Mouse (Mus musculus): ENCODE measurements around the gene 4930579F01Rik. TPM values are rescaled to one million over a fixed set of nuclear protein-coding genes. Genes with fewer than 3 reads are reported as not detected.
"Not testable (repeated sequence)": the region's sequence is repeated elsewhere in the genome, so short reads cannot be mapped to it uniquely, and the experiment has no call there.

Gene 4930579F01Rik
- polyA plus RNA-seq, 1 experiment from 2014 or later = not detected

- peaks cover 4% of the 10 kb centered on the region; the same call in 1 of the 2 replicates for H3K4me1 ChIP-seq (ENCODE audit: insufficient read depth, low read depth, low read length)
- no peak for DNase-seq (ENCODE audit: low spot score)
- H3K4me2 ChIP-seq (replicated peaks; ENCODE audit: low read depth, low read length) = no peak overlapping the region
- no peaks in the 10 kb centered on the region for H3K27me3 ChIP-seq (replicated peaks; ENCODE audit: insufficient read depth, low read length)
- no peak for ATAC-seq
- no peaks in the 10 kb centered on the region for H3K36me3 ChIP-seq (ENCODE audit: insufficient read depth, low read length)
- no peak for TF ChIP-seq CTCF (IDR thresholded peaks at IDR 0.05)
- TF ChIP-seq EP300 (IDR thresholded peaks at IDR 0.05) = no peak
- no peaks in the 10 kb centered on the region for H3K9me3 ChIP-seq (ENCODE audit: low read length)
- H3K27ac ChIP-seq (ENCODE audit: low read length) = no peak overlapping the region
- 85% methylated on average over 6 of the region's 6 CpGs for WGBS
- H3K4me3 ChIP-seq (ENCODE audit: low read depth, low read length) = no peak overlapping the region
- H3K9ac ChIP-seq (replicated peaks; ENCODE audit: low read depth) = no peak overlapping the region
Measured at GRCm38 (mm10) chr3:138139663-138140062, 54.0 kb downstream of the 4930579F01Rik start.

GRCm38 (mm10) chr3:138138146-138138545, 55.5 kb downstream of the 4930579F01Rik start:
- H3K4me3 ChIP-seq (ENCODE audit: low read depth, low read length); H3K4me1 ChIP-seq (ENCODE audit: insufficient read depth, low read depth, low read length); ATAC-seq; H3K9ac ChIP-seq (replicated peaks; ENCODE audit: low read depth); H3K4me2 ChIP-seq (replicated peaks; ENCODE audit: low read depth, low read length); H3K9me3 ChIP-seq (ENCODE audit: low read length); H3K36me3 ChIP-seq (ENCODE audit: insufficient read depth, low read length); H3K27ac ChIP-seq (ENCODE audit: low read length); DNase-seq (ENCODE audit: low spot score); H3K27me3 ChIP-seq (replicated peaks; ENCODE audit: insufficient read depth, low read length): not testable (repeated sequence)
- WGBS = 95% methylated on average over 13 of the region's 13 CpGs

- WGBS = 79% methylated on average over 1 of the region's 1 CpGs
- TF ChIP-seq CTCF (IDR thresholded peaks at IDR 0.05) (no peak), EP300 (IDR thresholded peaks at IDR 0.05) (no peak)
- no peaks in the 10 kb centered on the region for H3K4me1 ChIP-seq (ENCODE audit: insufficient read depth, low read depth, low read length)
- ATAC-seq = no peak
- no peak overlapping the region for H3K9ac ChIP-seq (replicated peaks; ENCODE audit: low read depth)
- H3K4me2 ChIP-seq (replicated peaks; ENCODE audit: low read depth, low read length) = no peak overlapping the region
- H3K27ac ChIP-seq (ENCODE audit: low read length) = no peak overlapping the region
- H3K36me3 ChIP-seq (ENCODE audit: insufficient read depth, low read length) = no peaks in the 10 kb centered on the region
- H3K27me3 ChIP-seq (replicated peaks; ENCODE audit: insufficient read depth, low read length) = no peaks in the 10 kb centered on the region
- no peak for DNase-seq (ENCODE audit: low spot score)
- no peak overlapping the region for H3K4me3 ChIP-seq (ENCODE audit: low read depth, low read length)
- no peaks in the 10 kb centered on the region for H3K9me3 ChIP-seq (ENCODE audit: low read length)
Measured at GRCm38 (mm10) chr3:138134528-138134927, 59.1 kb downstream of the 4930579F01Rik start.

- DNase-seq (ENCODE audit: low spot score) (no peak), ATAC-seq (no peak)
- Histone ChIP-seq H3K4me3 (ENCODE audit: low read depth, low read length) (no peak overlapping the region), H3K9me3 (ENCODE audit: low read length) (no peaks in the 10 kb centered on the region), H3K4me1 (ENCODE audit: insufficient read depth, low read depth, low read length) (no peaks in the 10 kb centered on the region), H3K27ac (ENCODE audit: low read length) (no peak overlapping the region), H3K9ac (replicated peaks; ENCODE audit: low read depth) (no peak overlapping the region), H3K4me2 (replicated peaks; ENCODE audit: low read depth, low read length) (no peak overlapping the region), H3K36me3 (ENCODE audit: insufficient read depth, low read length) (no peaks in the 10 kb centered on the region), H3K27me3 (replicated peaks; ENCODE audit: insufficient read depth, low read length) (no peaks in the 10 kb centered on the region)
- TF ChIP-seq EP300 (IDR thresholded peaks at IDR 0.05) (no peak), CTCF (IDR thresholded peaks at IDR 0.05) (no peak)
- WGBS = 80% methylated on average over 11 of the region's 11 CpGs
Measured at GRCm38 (mm10) chr3:138133916-138134315, 59.7 kb downstream of the 4930579F01Rik start.

- no peaks in the 10 kb centered on the region for H3K27me3 ChIP-seq (replicated peaks; ENCODE audit: insufficient read depth, low read length)
- TF ChIP-seq CTCF (IDR thresholded peaks at IDR 0.05) (no peak), EP300 (IDR thresholded peaks at IDR 0.05) (no peak)
- H3K4me1 ChIP-seq (ENCODE audit: insufficient read depth, low read depth, low read length) = no peaks in the 10 kb centered on the region
- no peak overlapping the region for H3K9ac ChIP-seq (replicated peaks; ENCODE audit: low read depth)
- H3K36me3 ChIP-seq (ENCODE audit: insufficient read depth, low read length) = no peaks in the 10 kb centered on the region
- 86% methylated on average over 8 of the region's 8 CpGs for WGBS
- ATAC-seq (no peak), DNase-seq (ENCODE audit: low spot score) (no peak)
- no peaks in the 10 kb centered on the region for H3K9me3 ChIP-seq (ENCODE audit: low read length)
- no peak overlapping the region for H3K4me2 ChIP-seq (replicated peaks; ENCODE audit: low read depth, low read length)
- H3K27ac ChIP-seq (ENCODE audit: low read length) = no peak overlapping the region
- H3K4me3 ChIP-seq (ENCODE audit: low read depth, low read length) = no peak overlapping the region
Measured at GRCm38 (mm10) chr3:138133463-138133862, 60.2 kb downstream of the 4930579F01Rik start.

GRCm38 (mm10) chr3:138131168-138131567, 62.5 kb downstream of the 4930579F01Rik start:
- Histone ChIP-seq H3K4me2 (replicated peaks; ENCODE audit: low read depth, low read length) (no peak overlapping the region), H3K4me3 (ENCODE audit: low read depth, low read length) (no peak overlapping the region), H3K4me1 (ENCODE audit: insufficient read depth, low read depth, low read length) (no peaks in the 10 kb centered on the region), H3K27ac (ENCODE audit: low read length) (no peak overlapping the region), H3K27me3 (replicated peaks; ENCODE audit: insufficient read depth, low read length) (no peaks in the 10 kb centered on the region), H3K9ac (replicated peaks; ENCODE audit: low read depth) (no peak overlapping the region), H3K9me3 (ENCODE audit: low read length) (no peaks in the 10 kb centered on the region), H3K36me3 (ENCODE audit: insufficient read depth, low read length) (no peaks in the 10 kb centered on the region)
- TF ChIP-seq EP300 (IDR thresholded peaks at IDR 0.05) = no peak
- TF ChIP-seq CTCF (IDR thresholded peaks at IDR 0.05) = no peak
- no peak for DNase-seq (ENCODE audit: low spot score)
- WGBS = 39% methylated on average over 9 of the region's 9 CpGs
- no peak for ATAC-seq

GRCm38 (mm10) chr3:138130692-138131091, 62.9 kb downstream of the 4930579F01Rik start:
- H3K27ac ChIP-seq (ENCODE audit: low read length) = no peak overlapping the region
- no peak for TF ChIP-seq EP300 (IDR thresholded peaks at IDR 0.05)
- no peak for TF ChIP-seq CTCF (IDR thresholded peaks at IDR 0.05)
- H3K4me2 ChIP-seq (replicated peaks; ENCODE audit: low read depth, low read length) = no peak overlapping the region
- H3K9ac ChIP-seq (replicated peaks; ENCODE audit: low read depth) = no peak overlapping the region
- DNase-seq (ENCODE audit: low spot score) (no peak), ATAC-seq (no peak)
- H3K4me1 ChIP-seq (ENCODE audit: insufficient read depth, low read depth, low read length) = no peaks in the 10 kb centered on the region
- H3K9me3 ChIP-seq (ENCODE audit: low read length) = no peaks in the 10 kb centered on the region
- WGBS = 74% methylated on average over 1 of the region's 1 CpGs
- no peaks in the 10 kb centered on the region for H3K36me3 ChIP-seq (ENCODE audit: insufficient read depth, low read length)
- no peaks in the 10 kb centered on the region for H3K27me3 ChIP-seq (replicated peaks; ENCODE audit: insufficient read depth, low read length)
- H3K4me3 ChIP-seq (ENCODE audit: low read depth, low read length) = no peak overlapping the region

Data from lung, postnatal 0 days (tissue).